Mouse (Mus musculus) liver, adult 2 months (tissue): ENCODE data around the gene Gm20379. TPM values are rescaled to one million over a fixed set of nuclear protein-coding genes. Genes with fewer than 3 reads are reported as not detected.

Source experiments
- DNase-seq: peaks from one replicate; pipeline ENCODE4 v3.0.0-alpha.2; 2011; ENCODE audit warnings: low read depth, low spot score; ENCODE audit errors: extremely low read depth
- H3K27ac ChIP-seq: fragments of 200-500 bp; replicated peaks from 2 replicates; pipeline ENCODE4 v1.5.1; 2012; ENCODE audit warnings: low read depth, mild to moderate bottlenecking, control low read depth, inconsistent platforms, low read length; ENCODE audit not compliant: insufficient read depth
- H3K27me3 ChIP-seq: fragments of 200-500 bp; 2 replicates; pipeline ENCODE4 v1.6.1; 2012; ENCODE audit warnings: mild to moderate bottlenecking, moderate library complexity, low read length, inconsistent platforms; ENCODE audit not compliant: control insufficient read depth, insufficient read depth
- H3K36me3 ChIP-seq: fragments of 200-500 bp; 2 replicates; pipeline ENCODE4 v1.6.1; 2012; ENCODE audit warnings: low read length, inconsistent platforms; ENCODE audit not compliant: control insufficient read depth, insufficient read depth
- H3K4me1 ChIP-seq: fragments of 200-500 bp; 2 replicates; pipeline ENCODE4 v1.6.1; 2011; ENCODE audit warnings: low read length; ENCODE audit not compliant: control insufficient read depth, insufficient read depth
- H3K4me3 ChIP-seq: fragments of 200-500 bp; 2 replicates; pipeline ENCODE4 v1.5.1; 2011; ENCODE audit warnings: low read depth, mild to moderate bottlenecking, control low read depth, low read length, moderate library complexity; ENCODE audit not compliant: insufficient read depth
- H3K79me2 ChIP-seq: fragments of 200-500 bp; 2 replicates; pipeline ENCODE4 v1.6.1; 2012; ENCODE audit warnings: inconsistent platforms, mild to moderate bottlenecking, low read length, moderate library complexity; ENCODE audit not compliant: control insufficient read depth, insufficient read depth
- H3K9ac ChIP-seq: fragments of 200-500 bp; 2 replicates; pipeline ENCODE4 v1.6.1; 2012; ENCODE audit warnings: low read depth, mild to moderate bottlenecking, control low read depth, inconsistent platforms, low read length
- CTCF ChIP-seq: fragments of 200-500 bp; IDR thresholded peaks from 2 replicates; pipeline ENCODE4 v1.5.1; 2011; ENCODE audit warnings: low read depth, low read length, control low read depth
- POLR2A ChIP-seq: fragments of 200-500 bp; IDR thresholded peaks from 2 replicates; pipeline ENCODE4 v1.6.1; 2011; ENCODE audit warnings: low read length, control low read depth; ENCODE audit not compliant: insufficient read depth; ENCODE audit errors: extremely low read depth
- WGBS: fragments of 180-500 bp; shearing (Covaris S2); methylation state at CpG from one replicate; pipeline ENCODE4 v1.1.7; 2018; 5-methylcytosine and 5-hydroxymethylcytosine counted together
- polyA plus RNA-seq: library from polyadenylated mRNA; depleted of rRNA; stranded (reverse); fragments of >200 nt; gene quantifications from 2 replicates; pipeline ENCODE4 v1.2.3, GENCODE M21; 2012
- total RNA-seq: library from RNA; depleted of rRNA; stranded (reverse); fragments of >200 nt; gene quantifications from 2 replicates; pipeline ENCODE4 v1.2.3, GENCODE M21; 2014

Gene Gm20379
- total and polyA plus RNA-seq, 2 experiments, result not detected

DNA sequence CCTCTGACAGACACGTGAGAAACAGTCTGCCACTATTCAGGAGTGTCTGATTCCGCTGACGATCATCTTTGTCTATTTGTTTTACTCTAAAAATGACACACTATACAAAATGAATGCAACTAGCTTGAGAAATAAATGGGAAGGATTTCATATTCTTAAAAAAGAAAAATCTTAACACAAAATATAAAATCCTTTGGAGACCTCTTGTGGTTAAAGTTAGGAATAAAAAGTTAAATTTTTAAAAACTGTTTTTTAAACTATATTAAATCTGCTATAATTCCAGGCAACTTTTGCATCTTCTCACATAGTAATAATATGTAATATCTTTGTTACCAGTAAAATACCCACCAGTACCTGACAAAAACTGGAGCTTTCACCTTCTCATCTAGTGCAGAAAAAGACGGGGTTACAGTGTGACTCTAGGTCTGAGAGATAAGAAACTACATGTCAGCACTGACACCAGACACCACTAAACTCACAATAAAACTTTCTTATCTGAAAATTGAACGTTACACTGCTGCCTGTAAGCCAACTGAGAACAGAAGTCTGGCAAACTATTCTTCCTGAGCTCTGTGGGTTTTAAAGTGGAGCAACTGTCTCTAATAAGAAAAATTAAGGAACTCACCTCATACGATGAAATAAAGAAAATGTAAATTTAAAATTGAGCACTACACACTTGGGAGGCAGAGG, 32.1 kb downstream of the Gm20379 start:
- H3K4me1 ChIP-seq, result 0 out of 2 replicates have a peak, but pooled peaks cover 3% of the 10 kb centered on the region
- 80% methylated on average over 6 of the region's 6 CpGs for WGBS
- TF ChIP-seq CTCF, result no peak
- TF ChIP-seq POLR2A, result no peak
- DNase-seq, result no peak
- H3K9ac ChIP-seq, result no peak overlapping the region
- H3K79me2 ChIP-seq, result no peaks in the 10 kb centered on the region
- H3K4me3 ChIP-seq, result no peak overlapping the region
- H3K27me3 ChIP-seq, result no peaks in the 10 kb centered on the region
- no peak overlapping the region for H3K27ac ChIP-seq
- H3K36me3 ChIP-seq, result peaks cover 13% of the 10 kb centered on the region; the same call in 1 of the 2 replicates

DNA sequence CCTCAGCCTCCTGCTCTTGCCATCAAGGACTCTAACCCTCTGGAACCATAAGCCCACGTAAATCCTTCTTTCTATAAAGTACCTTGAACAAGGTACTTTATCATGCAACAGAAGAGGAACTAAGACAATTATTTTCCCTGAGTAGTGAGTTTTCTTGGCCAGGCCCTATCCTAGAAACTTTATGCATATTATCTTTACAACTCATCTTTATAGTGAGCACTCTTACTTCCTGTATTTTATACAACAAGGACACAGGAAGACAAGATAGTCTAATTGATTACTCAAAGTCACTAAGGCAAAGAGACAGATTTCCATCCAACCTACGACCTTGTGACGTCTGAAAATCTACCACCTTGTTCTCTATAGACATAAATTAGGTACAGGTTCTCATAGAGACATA, 34.0 kb downstream of the Gm20379 start:
- TF ChIP-seq CTCF, result no peak
- no peak for TF ChIP-seq POLR2A
- no peak for DNase-seq
- WGBS, result 88% methylated on average over 3 of the region's 3 CpGs

DNA sequence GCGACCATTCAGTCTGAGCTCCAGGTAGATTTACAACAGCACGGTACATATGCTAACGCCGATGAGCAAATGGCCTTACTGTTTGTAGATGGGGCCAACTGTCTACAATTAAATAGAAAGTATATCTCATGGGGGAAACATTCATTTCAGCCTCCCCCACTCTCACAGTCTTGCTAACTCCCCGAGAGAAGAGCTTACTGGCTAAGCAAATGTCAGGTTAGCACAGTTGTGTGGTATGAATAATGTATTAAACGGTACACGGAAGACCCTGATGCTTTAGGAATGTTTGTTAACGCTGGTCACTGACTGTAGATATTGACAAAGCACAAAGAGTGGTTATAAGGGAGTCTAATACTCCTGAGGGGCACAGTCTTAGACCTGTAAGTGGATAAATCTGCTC, 38.3 kb downstream of the Gm20379 start:
- TF ChIP-seq CTCF, result no peak
- no peak for TF ChIP-seq POLR2A
- 97% methylated on average over 8 of the region's 8 CpGs for WGBS
- no peak for DNase-seq
- Histone ChIP-seq H3K4me3 (no peak overlapping the region), H3K4me1 (no peaks in the 10 kb centered on the region), H3K36me3 (peaks cover 37% of the 10 kb centered on the region), H3K9ac (no peak overlapping the region), H3K79me2 (no peaks in the 10 kb centered on the region), H3K27me3 (no peaks in the 10 kb centered on the region), H3K27ac (no peak overlapping the region)

More for the DNA sequence above, 34.0 kb downstream of the Gm20379 start:
- peaks cover 27% of the 10 kb centered on the region for H3K36me3 ChIP-seq
- H3K27ac ChIP-seq, result no peak overlapping the region
- H3K4me1 ChIP-seq, result 0 out of 2 replicates have a peak, but pooled peaks cover 1% of the 10 kb centered on the region
- no peak overlapping the region for H3K9ac ChIP-seq
- no peaks in the 10 kb centered on the region for H3K79me2 ChIP-seq
- no peaks in the 10 kb centered on the region for H3K27me3 ChIP-seq
- H3K4me3 ChIP-seq, result no peak overlapping the region

DNA sequence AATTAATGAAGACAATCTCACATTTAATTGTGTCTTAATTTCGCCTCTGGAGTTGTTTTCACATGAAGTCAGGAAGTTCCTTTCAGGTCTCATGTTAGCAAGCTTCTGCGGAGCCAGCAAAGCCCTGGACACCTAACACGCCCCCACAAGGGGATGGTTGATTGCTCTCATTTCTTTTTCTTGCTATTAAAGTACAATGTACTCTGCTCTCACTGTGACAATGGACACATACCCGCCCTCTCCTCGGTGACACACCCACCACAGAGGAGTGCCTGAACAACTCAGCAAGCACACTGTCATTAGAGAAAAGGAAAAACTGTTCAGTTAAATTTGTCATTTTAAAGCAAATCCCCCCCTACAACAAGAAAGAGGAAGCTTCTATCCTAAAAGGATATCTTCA, 40.6 kb downstream of the Gm20379 start:
- DNase-seq, result no peak
- Histone ChIP-seq H3K4me1 (no peaks in the 10 kb centered on the region), H3K27me3 (no peaks in the 10 kb centered on the region), H3K79me2 (no peaks in the 10 kb centered on the region; the same call in 1 of the 2 replicates), H3K36me3 (peaks cover 46% of the 10 kb centered on the region), H3K27ac (no peak overlapping the region), H3K4me3 (no peak overlapping the region), H3K9ac (no peak overlapping the region)
- 94% methylated on average over 5 of the region's 5 CpGs for WGBS
- TF ChIP-seq CTCF, result no peak
- no peak for TF ChIP-seq POLR2A

DNA sequence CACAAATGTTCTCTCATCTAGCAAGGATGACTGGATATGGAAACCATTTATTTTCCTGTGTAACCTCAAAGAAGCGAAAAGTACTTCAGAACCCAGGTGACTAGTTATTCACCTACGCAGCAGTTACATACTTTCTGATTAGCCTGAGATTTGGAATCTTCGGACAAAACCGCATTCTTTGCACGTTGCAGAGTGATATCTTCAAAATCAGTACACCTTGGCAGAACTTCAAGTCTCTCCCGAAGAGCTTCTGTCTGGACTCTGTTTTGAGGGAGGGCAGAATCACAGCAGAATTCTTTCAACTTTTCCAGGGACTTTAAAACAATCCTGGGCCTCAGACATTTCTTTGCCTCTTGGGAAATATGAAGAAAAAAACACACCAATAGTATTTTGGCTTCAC, 45.3 kb downstream of the Gm20379 start:
- H3K4me3 ChIP-seq, result no peak overlapping the region
- H3K27ac ChIP-seq, result no peak overlapping the region
- 74% methylated on average over 6 of the region's 6 CpGs for WGBS
- no peak overlapping the region for H3K9ac ChIP-seq
- peaks cover 5% of the 10 kb centered on the region; the same call in 1 of the 2 replicates for H3K4me1 ChIP-seq
- H3K27me3 ChIP-seq, result no peaks in the 10 kb centered on the region
- H3K36me3 ChIP-seq, result peaks cover 20% of the 10 kb centered on the region
- peaks cover 4% of the 10 kb centered on the region; the same call in 1 of the 2 replicates for H3K79me2 ChIP-seq
- TF ChIP-seq POLR2A (no peak), CTCF (no peak)
- no peak for DNase-seq

DNA sequence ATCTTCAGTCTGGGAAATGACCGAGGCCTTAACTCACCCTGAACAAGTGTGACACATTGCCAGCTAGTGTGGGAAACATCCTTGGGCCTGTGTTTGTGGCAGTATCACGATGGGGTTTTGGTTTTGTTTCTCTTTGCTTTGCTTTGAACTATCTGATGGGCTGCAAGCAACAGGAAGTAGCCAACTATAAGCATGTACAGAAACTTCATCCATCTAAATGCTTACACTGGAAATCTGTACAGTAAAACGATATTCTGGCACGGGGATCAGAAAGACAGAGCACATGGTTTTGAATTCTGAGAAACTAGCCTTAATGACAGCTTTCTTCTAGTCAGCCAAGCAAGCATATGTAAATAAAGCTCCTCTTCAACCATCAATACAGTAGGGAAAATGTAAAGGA, 48.2 kb downstream of the Gm20379 start:
- WGBS, result 17% methylated on average over 4 of the region's 4 CpGs
- no peak for TF ChIP-seq POLR2A
- TF ChIP-seq CTCF, result no peak
- Histone ChIP-seq H3K36me3 (peaks cover 17% of the 10 kb centered on the region; the same call in 1 of the 2 replicates), H3K27ac (no peak overlapping the region; the same call in 1 of the 2 replicates), H3K79me2 (peaks cover 4% of the 10 kb centered on the region; the same call in 1 of the 2 replicates), H3K27me3 (no peaks in the 10 kb centered on the region), H3K9ac (0 out of 2 replicates have a peak overlapping the region, but pooled peaks have one; percentile 17), H3K4me1 (peaks cover 5% of the 10 kb centered on the region; the same call in 1 of the 2 replicates), H3K4me3 (peak overlapping the region; percentile 69)
- peak; percentile 8 for DNase-seq
